Mouse (Mus musculus) gastrocnemius, postnatal 14 days (tissue): ENCODE measurements around the gene Pcnx. TPM values are rescaled to one million over a fixed set of nuclear protein-coding genes. Genes with fewer than 3 reads are reported as not detected.

Source experiments
- DNase-seq: peaks from one replicate; pipeline ENCODE4 v3.0.0; 2021; ENCODE audit warnings: mixed read lengths
- intact Hi-C: fragments of 180-260 bp; cut with DNase I; formaldehyde crosslinking; loops from one replicate; pipeline ENCODE4 v1.15.1; 2025; ENCODE audit warnings: low total_unique reads
- long read RNA-seq, 2 experiments: library from polyadenylated mRNA; stranded (forward); transcript quantifications; one replicate each; pipeline ENCODE4 v2.0.0; 2021
- total RNA-seq, 2 experiments: library from RNA; stranded (reverse); gene quantifications; 2 replicates each; pipeline ENCODE4 v1.2.3; 2021

The Pcnx gene
- total RNA-seq, result 10 to 100 TPM; 36.0 to 37.4 TPM
- long read RNA-seq, experiment 1, full-length matches to known transcripts, result 1 of 9 reads
- long read RNA-seq, experiment 1, partial matches to known transcripts, result 7 of 9 reads
- long read RNA-seq, experiment 1, other reads (novel, unspliced or antisense), result 1 of 9 reads
- long read RNA-seq, experiment 2, partial matches to known transcripts, result 4 of 7 reads
- long read RNA-seq, experiment 2, other reads (novel, unspliced or antisense), result 3 of 7 reads

GRCm38 (mm10) chr12:81859351-81860307 is at the start of gene Pcnx:
Gene Pcnx, plus strand, starts transcription at chr12:81860023.
- intact Hi-C loops, result loop anchor here (10.0 kb wide), 1 partner anchor 65 kb away; no protein-coding TSS in a partner anchor

GRCm38 (mm10) chr12:81810417-81810816 is 49.4 kb upstream of the Pcnx start:
- no peak for DNase-seq
- intact Hi-C loops, result no loop called here

More at GRCm38 (mm10) chr12:81859351-81860307, at the start of gene Pcnx:
- DNase-seq, result peak; percentile 90

DNA sequence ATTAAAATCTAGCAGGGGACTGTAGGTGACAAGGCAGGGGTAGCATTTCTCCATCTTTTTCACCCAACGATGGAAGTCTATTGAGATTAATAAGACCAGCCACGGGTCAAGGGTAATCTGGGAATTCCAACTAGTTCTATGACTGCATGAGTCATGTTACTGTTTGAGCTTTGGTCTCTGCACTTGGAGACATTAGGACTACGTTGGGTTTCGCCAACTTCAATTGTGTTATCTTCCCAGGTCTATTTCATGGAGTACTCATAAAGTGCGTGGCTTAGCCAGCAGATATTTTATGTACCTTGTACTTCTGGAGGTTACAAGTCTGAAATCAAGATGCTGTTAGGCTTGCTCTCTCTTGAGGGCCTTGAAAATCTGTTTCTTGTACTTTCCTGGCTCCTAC is 45.1 kb upstream of the Pcnx start:
- DNase-seq, result no peak
- intact Hi-C loops, result no loop called here

DNA sequence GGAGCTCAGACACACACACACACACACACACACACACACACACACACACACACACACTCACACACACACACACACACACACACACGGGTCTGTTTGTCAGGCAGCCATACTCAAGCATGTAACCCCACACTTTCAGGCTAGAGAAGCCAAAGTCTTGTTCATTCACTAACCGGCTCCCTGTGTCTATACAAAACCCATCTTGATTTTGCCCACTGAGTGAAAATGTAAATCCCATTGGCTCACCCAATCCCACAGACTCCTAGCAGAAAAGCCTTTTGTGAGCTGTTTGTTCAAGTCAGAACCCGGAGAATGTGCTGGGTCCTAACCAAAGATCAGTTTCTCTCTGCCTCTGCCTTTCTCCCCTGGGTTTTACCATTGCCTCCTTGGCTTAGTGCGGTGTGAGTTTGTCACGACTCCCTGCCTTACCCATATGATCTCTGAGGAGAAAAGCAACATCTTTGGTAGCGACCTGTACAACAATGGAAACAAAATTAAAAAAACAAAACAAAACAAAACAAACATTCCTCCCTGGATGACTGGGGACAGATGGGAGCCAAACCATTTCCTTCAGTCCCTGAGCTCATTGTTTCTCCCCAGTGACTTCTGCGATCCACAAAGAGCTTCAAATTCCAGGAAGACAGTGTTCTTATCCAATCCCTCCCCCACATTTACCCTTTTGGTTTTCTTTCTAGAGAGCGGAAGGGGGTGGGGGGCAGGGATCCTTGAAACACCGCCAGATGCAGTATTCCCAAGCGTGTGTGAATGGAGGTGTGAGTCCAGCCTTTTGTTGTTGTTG is 43.3 kb upstream of the Pcnx start:
- intact Hi-C loops, result no loop called here
- no peak for DNase-seq

DNA sequence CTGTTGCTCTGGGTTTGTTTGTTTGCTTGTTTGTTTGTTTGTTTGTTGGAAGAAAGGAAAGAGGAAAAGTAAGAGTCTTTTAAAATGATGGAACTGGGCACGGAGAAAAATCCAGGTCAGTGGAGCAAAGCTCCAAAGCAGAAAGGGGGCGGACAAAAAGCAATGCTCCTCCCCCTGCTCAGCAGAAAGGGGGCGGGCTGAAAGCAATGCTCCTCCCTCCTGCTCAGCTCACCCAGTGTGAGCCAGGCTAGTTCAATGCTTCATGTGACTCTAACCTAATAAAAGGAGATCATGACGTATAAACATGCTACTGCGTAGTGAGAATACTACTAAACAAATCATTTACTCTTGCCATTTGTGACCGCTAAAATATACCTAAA is 42.7 kb upstream of the Pcnx start:
- intact Hi-C loops, result no loop called here
- DNase-seq, result no peak

GRCm38 (mm10) chr12:81820700-81821099 is 39.1 kb upstream of the Pcnx start:
- DNase-seq, result no peak
- intact Hi-C loops, result no loop called here

DNA sequence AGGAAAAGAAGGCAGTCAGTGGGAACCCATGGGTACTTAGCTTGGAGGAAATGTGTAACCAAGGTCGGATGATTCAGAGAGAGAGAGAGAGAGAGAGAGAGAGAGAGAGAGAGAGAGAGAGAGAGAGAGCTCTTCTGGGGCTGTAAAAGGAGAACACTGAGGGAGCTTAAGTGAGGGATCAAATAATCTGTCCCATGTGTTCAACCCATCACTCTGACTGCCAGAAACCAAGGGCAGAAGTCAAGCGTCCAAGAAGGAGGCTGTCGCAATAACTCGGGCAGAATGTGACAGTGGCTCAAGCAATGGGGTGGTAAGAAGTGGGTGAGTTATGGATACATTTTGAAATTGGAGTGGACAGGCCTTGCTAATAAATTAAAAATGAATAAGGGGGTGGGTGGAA is 37.6 kb upstream of the Pcnx start:
- intact Hi-C loops, result no loop called here
- peak; percentile 13 for DNase-seq

DNA sequence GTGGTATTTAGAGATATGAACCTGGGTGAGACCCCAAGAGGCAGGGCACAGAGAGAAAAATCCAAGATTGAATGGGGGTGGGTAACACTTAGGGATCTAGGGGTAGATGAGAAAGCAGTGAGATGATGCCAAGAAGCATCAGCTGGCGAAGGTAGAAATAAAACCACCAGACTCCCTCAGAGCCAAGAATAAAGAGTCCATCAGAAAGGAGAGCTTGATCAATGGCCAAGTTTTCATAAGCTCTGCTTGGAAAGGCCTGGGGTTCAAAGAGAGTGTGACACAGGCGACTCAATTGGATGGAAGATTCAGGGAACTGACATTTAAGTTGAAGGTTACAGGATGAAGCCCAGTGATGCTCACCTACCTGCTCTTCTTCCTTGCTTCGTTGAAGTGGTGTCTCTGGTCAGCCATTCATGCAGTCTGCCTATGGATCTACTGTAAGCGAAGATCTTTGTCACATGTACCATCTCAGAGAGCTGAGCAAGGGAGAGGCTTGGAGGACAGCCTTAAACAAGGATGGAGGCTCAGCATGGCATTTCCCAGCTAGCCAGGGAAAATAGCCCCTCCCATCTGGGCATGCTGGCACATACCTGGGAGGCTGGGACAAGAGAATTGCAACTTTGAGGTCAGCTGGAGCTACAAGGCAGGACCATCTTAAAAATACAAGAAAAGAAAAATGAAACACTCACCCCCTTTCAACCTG is 36.9 kb upstream of the Pcnx start:
- no peak for DNase-seq
- intact Hi-C loops, result no loop called here

GRCm38 (mm10) chr12:81828355-81828754 is 31.5 kb upstream of the Pcnx start:
- no peak for DNase-seq
- intact Hi-C loops, result no loop called here

DNA sequence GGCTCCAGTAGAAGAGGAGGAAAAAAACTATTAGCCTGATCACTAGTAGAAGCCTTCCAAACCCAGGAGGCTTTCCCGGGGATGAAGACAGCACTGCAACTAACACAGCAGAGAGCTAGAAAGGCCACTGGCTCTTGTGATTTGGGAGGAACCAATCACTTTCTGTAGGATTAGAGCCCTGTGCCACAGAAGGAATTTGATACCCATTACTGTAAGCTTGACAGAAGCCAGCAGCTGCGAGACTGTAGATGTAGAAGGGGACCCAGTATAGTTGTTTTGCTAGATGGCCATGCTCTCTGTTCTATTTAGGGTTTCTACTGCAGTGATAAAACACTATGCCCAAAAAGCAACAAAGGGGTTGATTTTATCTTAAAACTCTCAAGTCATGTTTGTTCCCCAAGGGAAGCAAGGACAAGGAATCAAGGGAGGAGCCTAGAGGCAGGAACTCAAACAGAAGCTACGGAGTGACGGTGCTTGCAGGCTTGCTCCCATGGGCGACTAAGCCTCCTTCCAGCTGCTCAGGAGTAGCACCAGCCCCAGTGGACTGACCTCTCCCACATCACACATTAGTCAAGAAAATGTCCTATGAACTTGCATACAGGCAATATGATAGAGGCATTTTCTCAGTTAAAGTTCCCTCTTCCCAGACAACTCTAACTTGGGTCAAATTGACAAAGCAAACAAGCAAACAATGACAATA is 27.6 kb upstream of the Pcnx start:
- intact Hi-C loops, result no loop called here
- DNase-seq, result no peak

GRCm38 (mm10) chr12:81833094-81833493 is 26.7 kb upstream of the Pcnx start:
- DNase-seq, result no peak
- intact Hi-C loops, result no loop called here

- no peak for DNase-seq
- intact Hi-C loops, result no loop called here
These were observed 23.7 kb upstream of the Pcnx start for GRCm38 (mm10) chr12:81836162-81836561.

DNA sequence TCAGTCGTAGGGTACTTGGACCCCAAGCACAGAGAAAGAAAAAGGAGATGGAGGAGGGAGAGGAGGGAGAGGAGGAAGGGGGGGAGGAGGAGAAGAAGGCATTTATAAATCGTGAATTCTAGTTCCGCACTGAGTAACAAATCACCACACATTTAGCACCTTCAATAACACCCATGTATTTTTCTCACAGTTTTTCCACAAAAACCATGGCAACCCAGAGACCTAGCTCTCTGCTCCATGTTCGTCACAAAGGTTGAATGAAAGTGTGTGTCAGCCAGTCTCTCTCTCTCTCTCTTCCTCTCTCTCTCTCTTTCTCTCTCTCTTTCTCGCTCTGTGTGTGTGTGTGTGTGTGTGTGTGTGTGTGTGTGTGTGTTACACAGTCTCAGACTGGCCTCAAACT is 22.4 kb upstream of the Pcnx start:
- intact Hi-C loops, result no loop called here
- DNase-seq, result no peak

GRCm38 (mm10) chr12:81839663-81840062 is 20.2 kb upstream of the Pcnx start:
- intact Hi-C loops, result no loop called here

GRCm38 (mm10) chr12:81841046-81841445 is 18.8 kb upstream of the Pcnx start:
- no peak for DNase-seq
- intact Hi-C loops, result no loop called here

More at GRCm38 (mm10) chr12:81839663-81840062, 20.2 kb upstream of the Pcnx start:
- no peak for DNase-seq

- intact Hi-C loops, result no loop called here
- DNase-seq, result peak; percentile 62
These were observed 16.3 kb upstream of the Pcnx start for GRCm38 (mm10) chr12:81843501-81843900.

DNA sequence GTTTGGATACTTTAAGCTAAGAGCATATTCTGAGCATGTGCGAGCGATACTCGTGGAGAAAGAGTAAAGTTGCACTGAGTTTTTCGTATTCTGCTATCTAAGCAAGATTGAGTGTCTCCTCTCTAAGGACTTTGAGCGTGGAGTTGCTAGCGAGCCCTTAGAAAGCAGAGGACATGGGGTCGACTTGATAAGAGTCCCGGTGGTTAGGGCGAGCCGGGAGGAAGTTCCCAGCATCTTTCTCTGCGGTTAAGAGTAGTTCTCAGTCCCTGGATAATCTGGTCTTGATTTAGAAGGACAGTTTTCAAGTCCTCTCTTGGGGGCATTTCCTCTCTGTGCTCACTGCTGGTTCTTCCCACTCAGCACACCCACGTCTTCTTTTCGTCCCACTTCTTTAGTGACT is 15.3 kb upstream of the Pcnx start:
- intact Hi-C loops, result no loop called here

DNA sequence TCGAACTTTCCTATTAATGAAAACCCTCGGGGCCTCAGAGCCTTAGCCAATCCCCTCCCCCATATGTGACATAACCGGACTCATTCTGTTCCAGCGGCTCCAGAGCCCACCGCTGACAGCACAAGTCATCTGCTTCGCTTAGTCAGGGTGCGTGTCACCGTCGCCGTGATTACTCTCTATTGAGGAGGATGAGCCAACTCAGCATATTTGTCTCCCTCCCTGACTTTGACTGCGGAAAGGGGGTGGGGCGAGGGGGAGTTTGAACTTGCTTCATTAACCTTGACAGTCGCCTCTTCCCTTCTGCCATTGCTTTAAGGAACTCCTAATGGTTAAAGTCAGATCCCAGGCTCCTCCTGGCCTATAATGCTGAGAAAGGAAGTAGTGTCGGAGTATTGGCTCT is 14.8 kb upstream of the Pcnx start:
- intact Hi-C loops, result no loop called here
- DNase-seq, result no peak

More for the DNA sequence above, 15.3 kb upstream of the Pcnx start:
- no peak for DNase-seq

DNA sequence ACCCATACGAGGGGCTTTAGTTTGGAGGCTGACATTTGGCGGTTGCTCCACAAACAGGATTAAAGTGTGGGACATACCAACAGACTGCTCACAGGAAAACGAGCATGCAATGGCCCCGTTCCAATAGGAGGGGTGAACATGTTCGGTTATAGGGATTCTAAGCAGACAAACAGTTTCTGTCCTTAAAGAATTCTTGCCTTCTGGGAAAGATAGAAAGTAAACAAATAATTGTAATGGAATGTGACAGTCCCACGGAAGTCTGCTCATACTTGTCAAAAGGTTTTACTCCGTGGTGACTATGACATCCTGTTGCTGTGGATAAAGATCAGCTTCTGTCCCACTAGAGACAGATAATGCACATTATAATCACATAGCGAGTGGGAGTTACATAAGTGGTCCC is 10.2 kb upstream of the Pcnx start:
- intact Hi-C loops, result loop anchor here (10.0 kb wide), 1 partner anchor 55 kb away; no protein-coding TSS in a partner anchor
- no peak for DNase-seq
